Mouse (Mus musculus) stomach, postnatal 0 days (tissue): ENCODE data around the gene Otulin.

Experiments used
- CTCF ChIP-seq: IDR thresholded peaks from 2 replicates; pipeline ENCODE4 v1.5.1; 2016; ENCODE audit warnings: antibody characterized with exemption, low read depth, mild to moderate bottlenecking, moderate library complexity
- EP300 ChIP-seq: optimal IDR thresholded peaks from 2 replicates; pipeline ENCODE3; 2016; ENCODE audit warnings: antibody characterized with exemption

DNA sequence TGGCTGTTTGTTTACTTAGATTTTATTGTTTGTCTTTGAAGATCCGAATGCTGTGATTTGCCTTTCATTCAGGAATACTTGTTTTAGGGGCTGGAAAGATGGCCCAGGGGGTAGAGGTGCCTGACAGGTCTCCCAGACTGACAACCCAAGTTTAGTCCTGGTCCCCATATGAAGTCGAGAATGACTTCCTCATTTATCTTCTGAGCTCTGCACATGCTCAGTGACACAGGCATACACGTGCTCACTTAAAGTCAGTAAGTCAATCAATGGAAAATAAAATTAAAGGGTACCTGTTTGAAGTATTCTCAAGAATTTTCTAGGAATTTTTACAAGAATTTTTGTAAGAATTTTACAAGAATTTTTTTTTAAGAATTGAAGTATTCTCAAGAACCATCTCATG is 97.5 kb downstream of the Otulin start:
- TF ChIP-seq CTCF (no peak), EP300 (no peak)
